Mouse (Mus musculus) liver, adult 2 months (tissue): ENCODE data around the gene Psmg3.

Experiments used
- CTCF ChIP-seq: fragments of 200-500 bp; IDR thresholded peaks from 2 replicates; pipeline ENCODE4 v1.5.1; 2011; ENCODE audit warnings: low read depth, low read length, control low read depth
- POLR2A ChIP-seq: fragments of 200-500 bp; IDR thresholded peaks from 2 replicates; pipeline ENCODE4 v1.6.1; 2011; ENCODE audit warnings: low read length, control low read depth; ENCODE audit not compliant: insufficient read depth; ENCODE audit errors: extremely low read depth

DNA sequence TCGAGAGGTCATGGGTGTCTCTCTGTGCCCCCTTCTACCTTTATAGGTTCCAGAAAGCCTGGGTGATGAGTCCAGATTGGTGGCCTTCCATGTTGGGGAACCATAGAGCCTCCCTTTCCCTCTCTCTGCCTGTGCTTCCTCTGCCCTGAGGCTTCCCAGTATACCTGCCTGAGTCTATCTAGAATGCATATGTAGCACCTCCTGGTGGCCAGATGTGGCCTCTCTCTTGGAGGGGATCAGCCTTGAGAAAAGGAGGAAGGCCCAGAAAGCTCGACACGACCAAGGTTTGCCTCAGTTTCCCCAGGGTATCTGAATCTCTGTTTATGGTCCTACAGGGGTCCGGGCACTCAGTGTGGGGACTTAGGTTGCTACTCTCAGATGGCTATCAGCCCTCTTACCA lies 7.9 kb downstream of the Psmg3 start:
- no peak for TF ChIP-seq POLR2A
- TF ChIP-seq CTCF, result peak; percentile 50
